Mouse (Mus musculus) olfactory bulb, adult 2 months (tissue): Measurements from ENCODE around the gene Guca2a. TPM values are rescaled to one million over a fixed set of nuclear protein-coding genes. Genes with fewer than 3 reads are reported as not detected.
"Not testable (repeated sequence)": the region's sequence is repeated elsewhere in the genome, so short reads cannot be mapped to it uniquely, and the experiment has no call there.

Experiments used
- H3K27ac ChIP-seq: fragments of 200-500 bp; 2 replicates; pipeline ENCODE4 v1.5.1; 2012; ENCODE audit warnings: low read depth, low read length; ENCODE audit not compliant: insufficient read depth
- H3K4me1 ChIP-seq: fragments of 200-500 bp; 2 replicates; pipeline ENCODE4 v1.6.1; 2012; ENCODE audit warnings: low read length; ENCODE audit not compliant: control insufficient read depth, insufficient read depth
- H3K4me3 ChIP-seq: fragments of 200-500 bp; 2 replicates; pipeline ENCODE4 v1.5.1; 2012; ENCODE audit warnings: mild to moderate bottlenecking, low read depth, low read length, moderate library complexity; ENCODE audit not compliant: insufficient read depth
- CTCF ChIP-seq: fragments of 200-500 bp; IDR thresholded peaks from 2 replicates; pipeline ENCODE4 v1.5.1; 2012; ENCODE audit warnings: low read depth, mild to moderate bottlenecking, low read length, moderate library complexity; ENCODE audit not compliant: insufficient read depth
- POLR2A ChIP-seq: fragments of 200-500 bp; IDR thresholded peaks from 2 replicates; pipeline ENCODE4 v1.6.1; 2012; ENCODE audit warnings: mild to moderate bottlenecking, low read depth, low read length, moderate library complexity; ENCODE audit not compliant: insufficient read depth
- WGBS: fragments of 180-500 bp; shearing (Covaris S2); methylation state at CpG from one replicate; pipeline ENCODE4 v1.1.7; 2018; 5-methylcytosine and 5-hydroxymethylcytosine counted together
- polyA plus RNA-seq: library from polyadenylated mRNA; stranded (reverse); fragments of >200 nt; gene quantifications from 2 replicates; pipeline ENCODE4 v1.2.4, GENCODE M21; 2012; ENCODE audit warnings: low replicate concordance; ENCODE audit not compliant: missing spikeins, insufficient read depth, insufficient read length

Guca2a gene
- polyA plus RNA-seq, 1 experiment, result not detected

- no peak overlapping the region for H3K27ac ChIP-seq
- H3K4me1 ChIP-seq, result no peaks in the 10 kb centered on the region
- WGBS, result 34% methylated on average over 4 of the region's 4 CpGs
- TF ChIP-seq CTCF (no peak), POLR2A (no peak)
- no peak overlapping the region for H3K4me3 ChIP-seq
Measured at GRCm38 (mm10) chr4:119614724-119615123, 22.8 kb upstream of the Guca2a start.

DNA sequence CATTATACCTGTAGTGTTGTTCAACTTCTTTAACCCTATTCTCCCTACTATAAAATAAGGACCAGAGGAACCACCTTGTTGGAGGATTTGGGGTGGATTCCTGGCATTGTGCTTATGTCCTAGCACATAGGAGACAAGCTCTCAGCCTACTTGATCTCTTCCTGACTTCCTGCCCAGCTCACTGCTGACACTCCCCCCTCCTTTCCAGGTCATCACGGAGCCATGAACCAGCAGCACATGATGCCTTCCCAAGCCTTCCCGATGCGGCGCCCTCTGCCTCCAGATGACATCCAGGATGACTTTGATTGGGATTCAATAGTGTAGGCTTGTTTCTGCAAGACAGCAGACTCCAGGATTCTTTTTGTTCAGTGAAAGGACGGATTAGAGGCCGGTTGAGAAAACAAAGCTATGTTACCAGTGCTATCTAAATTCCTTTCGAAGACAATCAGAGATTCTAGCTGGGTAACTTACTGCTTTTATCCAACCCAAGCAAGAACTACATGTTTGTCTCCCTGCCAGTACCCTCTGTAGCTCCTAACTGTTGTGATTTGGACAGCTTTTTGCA, 11.3 kb upstream of the Guca2a start:
- WGBS, result 48% methylated on average over 7 of the region's 7 CpGs
- Histone ChIP-seq H3K4me1 (peaks cover 6% of the 10 kb centered on the region), H3K4me3 (no peak overlapping the region), H3K27ac (no peak overlapping the region)
- TF ChIP-seq POLR2A, result no peak
- TF ChIP-seq CTCF, result no peak

DNA sequence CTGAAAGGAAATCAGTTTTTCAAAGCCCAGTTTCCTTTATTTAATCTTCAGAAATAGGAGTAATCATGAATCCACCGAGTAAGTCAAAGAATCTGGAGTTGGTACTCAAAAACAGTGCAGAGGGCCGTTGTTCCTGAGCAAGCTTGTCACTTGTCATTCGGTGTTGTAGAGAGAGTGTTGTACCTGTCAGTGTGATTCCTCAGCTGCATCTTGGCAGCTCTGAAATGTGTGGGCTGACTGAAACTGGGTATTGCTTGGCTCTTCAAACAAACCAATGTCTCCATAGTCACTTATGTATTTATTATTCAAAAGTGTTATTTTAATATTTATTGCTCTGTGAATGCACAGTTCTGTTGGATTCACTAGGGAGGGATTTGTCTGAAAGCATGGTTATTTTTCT, 10.6 kb upstream of the Guca2a start:
- 63% methylated on average over 3 of the region's 3 CpGs for WGBS
- TF ChIP-seq CTCF (no peak), POLR2A (no peak)
- Histone ChIP-seq H3K27ac (no peak overlapping the region), H3K4me1 (peaks cover 8% of the 10 kb centered on the region), H3K4me3 (no peak overlapping the region)

GRCm38 (mm10) chr4:119627317-119627716, 10.2 kb upstream of the Guca2a start:
- TF ChIP-seq POLR2A, result no peak
- TF ChIP-seq CTCF, result no peak
- H3K27ac ChIP-seq, result no peak overlapping the region
- no peak overlapping the region for H3K4me3 ChIP-seq

DNA sequence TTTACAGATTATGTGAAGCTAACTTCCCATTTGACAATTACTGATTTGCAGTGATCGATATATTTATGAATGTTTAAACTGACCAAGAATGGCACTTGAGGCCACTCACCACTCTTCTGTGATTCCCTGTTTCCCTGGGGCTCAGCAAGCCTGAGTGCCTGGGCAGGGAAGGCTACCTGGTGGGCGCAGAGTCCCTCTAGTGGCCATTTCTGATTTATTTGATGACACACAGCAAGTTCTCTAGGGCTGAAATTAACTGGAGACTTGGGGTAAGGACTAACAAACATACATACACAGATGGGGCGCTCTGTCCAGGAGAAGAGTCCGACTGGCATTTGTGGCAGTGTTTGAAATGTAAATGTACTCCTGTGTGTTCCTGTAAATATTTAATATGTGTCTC, 9.1 kb upstream of the Guca2a start:
- 75% methylated on average over 4 of the region's 4 CpGs for WGBS
- H3K4me3 ChIP-seq, H3K27ac ChIP-seq: not testable (repeated sequence)
- H3K4me1 ChIP-seq, result peaks cover 11% of the 10 kb centered on the region

More at GRCm38 (mm10) chr4:119627317-119627716, 10.2 kb upstream of the Guca2a start:
- WGBS, result 57% methylated on average over 4 of the region's 4 CpGs
- H3K4me1 ChIP-seq, result peaks cover 8% of the 10 kb centered on the region

DNA sequence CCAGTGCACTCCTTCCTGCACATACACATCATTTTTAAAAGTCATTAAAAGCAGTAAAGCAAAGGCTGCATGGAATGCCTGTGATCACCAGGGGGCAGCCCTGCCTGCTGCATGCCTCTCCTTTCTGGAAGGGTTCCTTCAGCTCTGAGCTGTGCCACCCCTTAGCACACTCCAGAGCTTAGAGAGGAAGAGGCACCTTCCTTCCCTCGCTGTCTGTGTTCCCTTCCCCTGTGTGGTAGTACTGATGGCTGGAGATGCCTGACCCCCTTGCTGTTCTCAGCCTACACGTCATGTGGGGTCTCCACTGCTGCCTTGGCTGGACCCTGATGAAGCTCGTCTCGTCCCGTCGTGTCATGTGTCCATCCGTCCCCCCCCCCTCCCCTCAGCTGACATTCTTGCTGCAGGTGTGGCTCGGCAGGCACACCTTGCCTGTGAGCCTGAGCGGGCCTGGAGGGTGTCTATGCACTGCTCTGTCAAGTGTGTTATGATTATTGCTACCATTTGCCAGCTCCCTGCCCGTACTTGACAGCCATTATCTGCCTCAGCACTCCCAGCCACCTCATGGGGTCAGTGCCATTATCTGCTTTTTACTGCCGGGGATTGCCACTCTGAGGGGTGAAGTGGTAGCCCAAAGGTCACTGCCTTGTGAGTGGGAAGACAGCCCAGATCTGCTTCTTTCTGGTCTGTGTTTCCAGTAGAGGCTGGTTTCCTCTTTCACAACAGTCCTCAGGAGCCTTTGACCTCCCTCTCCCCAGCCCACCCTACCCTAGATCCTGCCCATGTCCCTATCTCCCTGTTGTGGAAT, 6.2 kb upstream of the Guca2a start:
- WGBS, result 69% methylated on average over 11 of the region's 11 CpGs

GRCm38 (mm10) chr4:119632721-119633120, 4.8 kb upstream of the Guca2a start:
- Histone ChIP-seq H3K4me1 (peaks cover 8% of the 10 kb centered on the region), H3K4me3 (no peak overlapping the region), H3K27ac (no peak overlapping the region)
- 61% methylated on average over 7 of the region's 7 CpGs for WGBS
- TF ChIP-seq POLR2A (no peak), CTCF (no peak)

More for the DNA sequence above, 6.2 kb upstream of the Guca2a start:
- Histone ChIP-seq H3K27ac (no peak overlapping the region), H3K4me1 (peaks cover 10% of the 10 kb centered on the region), H3K4me3 (no peak overlapping the region)
- TF ChIP-seq CTCF (peak; percentile 57), POLR2A (no peak)

DNA sequence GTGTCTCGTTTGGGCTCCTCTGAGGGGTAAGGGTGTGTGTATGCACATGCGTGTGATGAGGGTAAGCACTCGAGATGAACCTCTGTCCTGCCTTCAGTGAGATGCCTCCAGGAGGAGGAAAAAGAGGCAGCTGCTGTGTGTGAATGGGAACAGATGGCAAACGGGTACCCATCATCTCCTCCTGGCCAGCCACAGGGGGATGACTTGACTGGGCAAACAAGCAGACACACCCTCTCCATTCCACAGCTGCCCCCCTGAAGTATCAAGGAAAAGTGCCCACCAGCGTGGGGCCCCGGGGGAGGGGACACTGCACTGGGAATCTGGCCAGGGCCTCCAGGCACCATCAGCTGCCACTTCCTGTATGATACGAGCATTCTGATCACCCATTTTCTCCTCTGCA, 4.2 kb upstream of the Guca2a start:
- 47% methylated on average over 7 of the region's 7 CpGs for WGBS
- TF ChIP-seq CTCF (no peak), POLR2A (no peak)
- Histone ChIP-seq H3K4me1 (peaks cover 8% of the 10 kb centered on the region), H3K27ac (no peak overlapping the region), H3K4me3 (no peak overlapping the region)

DNA sequence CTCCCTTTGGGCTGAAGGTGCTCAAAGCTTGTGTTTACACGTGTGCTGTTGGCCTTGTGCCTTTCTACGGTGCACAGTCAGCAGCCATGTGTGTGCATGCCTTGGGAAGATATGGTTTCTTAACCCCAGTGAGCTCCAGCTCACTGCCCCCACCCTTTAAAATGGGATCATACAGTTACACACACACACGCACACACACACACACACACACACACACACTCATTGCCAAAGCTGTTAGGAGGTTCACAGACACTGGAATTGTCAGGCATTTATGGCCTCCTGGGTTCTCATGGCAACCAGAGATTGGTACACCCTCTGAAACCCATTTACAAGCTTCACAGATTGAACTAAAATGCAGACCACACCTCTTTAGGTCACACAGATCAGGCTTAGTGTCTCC, 3.6 kb upstream of the Guca2a start:
- WGBS, result 83% methylated on average over 3 of the region's 3 CpGs
- H3K4me3 ChIP-seq, result no peak overlapping the region
- peaks cover 8% of the 10 kb centered on the region for H3K4me1 ChIP-seq
- TF ChIP-seq CTCF (no peak), POLR2A (no peak)
- H3K27ac ChIP-seq, result no peak overlapping the region
